Mouse (Mus musculus): ENCODE data around the gene Foxk2. TPM values are rescaled to one million over a fixed set of nuclear protein-coding genes. Genes with fewer than 3 reads are reported as not detected.
"Not testable (repeated sequence)": the region's sequence is repeated elsewhere in the genome, so short reads cannot be mapped to it uniquely, and the experiment has no call there.

Foxk2 gene
- polyA plus RNA-seq, 1 experiment from 2014 or later, result 13.7 TPM

DNA sequence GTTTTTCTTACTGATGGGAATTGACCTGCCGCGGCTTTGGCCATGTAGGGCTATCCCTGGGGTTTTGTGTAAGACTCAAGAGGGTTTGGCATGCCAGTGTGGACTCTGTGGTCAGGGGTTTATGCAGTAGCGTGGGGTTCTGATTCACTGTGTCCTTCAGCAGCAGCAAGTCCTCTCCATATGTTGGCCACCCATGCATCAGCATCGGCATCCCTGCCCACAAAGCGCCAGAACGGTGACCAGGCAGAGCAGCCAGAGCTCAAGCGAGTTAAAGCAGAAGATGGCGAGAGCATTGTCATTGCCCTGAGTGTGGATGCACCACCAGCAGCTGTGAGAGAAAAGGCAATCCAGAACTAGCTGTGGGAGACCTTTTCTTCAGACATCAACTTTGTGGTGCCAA is 46.8 kb downstream of the Foxk2 start:
- ATAC-seq (ENCODE audit: low FRiP score), result no peak
- H3K9me3 ChIP-seq (ENCODE audit: control insufficient read depth, low read length), result peaks cover 6% of the 10 kb centered on the region; the same call in 1 of the 2 replicates
- H3K36me3 ChIP-seq (ENCODE audit: control insufficient read depth, insufficient read depth, low read length), result peaks cover 37% of the 10 kb centered on the region

GRCm38 (mm10) chr11:121307712-121308111 is 47.9 kb downstream of the Foxk2 start:
- H3K4me2 ChIP-seq; H3K27ac ChIP-seq (ENCODE audit: low read depth, low read length); H3K9ac ChIP-seq (ENCODE audit: low read length); H3K4me1 ChIP-seq (ENCODE audit: control insufficient read depth, insufficient read depth, low read length); H3K9me3 ChIP-seq (ENCODE audit: control insufficient read depth, low read length); H3K27me3 ChIP-seq (ENCODE audit: control insufficient read depth, insufficient read depth, low read length); ATAC-seq (ENCODE audit: low FRiP score); H3K4me3 ChIP-seq (ENCODE audit: low read depth, low read length): not testable (repeated sequence)
- H3K36me3 ChIP-seq (ENCODE audit: control insufficient read depth, insufficient read depth, low read length), result peaks cover 36% of the 10 kb centered on the region
- DNase-seq (ENCODE audit: low spot score, missing footprints), result peak; percentile 64
- WGBS, result 90% methylated on average over 6 of the region's 6 CpGs

More for the DNA sequence above, 46.8 kb downstream of the Foxk2 start:
- DNase-seq (ENCODE audit: low spot score, missing footprints), result no peak
- Histone ChIP-seq H3K4me2 (no peak overlapping the region), H3K4me3 (ENCODE audit: low read depth, low read length) (no peak overlapping the region), H3K9ac (ENCODE audit: low read length) (no peak overlapping the region), H3K4me1 (ENCODE audit: control insufficient read depth, insufficient read depth, low read length) (no peaks in the 10 kb centered on the region), H3K27me3 (ENCODE audit: control insufficient read depth, insufficient read depth, low read length) (no peaks in the 10 kb centered on the region), H3K27ac (ENCODE audit: low read depth, low read length) (no peak overlapping the region)
- WGBS, result 98% methylated on average over 8 of the region's 8 CpGs

- Histone ChIP-seq H3K36me3 (ENCODE audit: control insufficient read depth, insufficient read depth, low read length) (peaks cover 14% of the 10 kb centered on the region), H3K9me3 (ENCODE audit: control insufficient read depth, low read length) (no peaks in the 10 kb centered on the region)
Measured at GRCm38 (mm10) chr11:121326034-121326433, 66.2 kb downstream of the Foxk2 start.

DNA sequence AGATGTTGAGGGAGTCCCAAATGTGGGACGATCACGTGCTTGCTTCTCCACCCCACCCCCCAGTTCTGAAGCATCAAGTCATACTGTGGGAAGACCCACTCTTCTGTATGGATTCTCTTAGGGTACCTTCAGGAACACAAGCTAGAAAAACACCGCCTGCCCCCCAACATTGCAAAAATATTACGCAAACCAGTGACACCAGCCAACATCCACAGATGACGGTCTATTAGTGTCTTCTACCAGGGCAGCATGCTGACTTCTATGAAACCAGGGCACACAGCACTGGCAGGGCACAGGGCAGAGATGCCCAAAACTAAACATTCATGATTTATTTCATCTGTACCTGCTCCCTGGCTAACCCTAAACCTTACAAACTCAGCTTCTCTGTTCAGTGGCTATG is 66.9 kb downstream of the Foxk2 start:
- H3K9me3 ChIP-seq (ENCODE audit: control insufficient read depth, low read length), result no peaks in the 10 kb centered on the region
- H3K9ac ChIP-seq (ENCODE audit: low read length), result no peak overlapping the region
- ATAC-seq (ENCODE audit: low FRiP score) (no peak), DNase-seq (ENCODE audit: low spot score, missing footprints) (no peak)
- WGBS, result 97% methylated on average over 5 of the region's 5 CpGs
- no peaks in the 10 kb centered on the region for H3K4me1 ChIP-seq (ENCODE audit: control insufficient read depth, insufficient read depth, low read length)
- no peak overlapping the region for H3K27ac ChIP-seq (ENCODE audit: low read depth, low read length)
- H3K4me2 ChIP-seq, result no peak overlapping the region
- H3K36me3 ChIP-seq (ENCODE audit: control insufficient read depth, insufficient read depth, low read length), result peaks cover 14% of the 10 kb centered on the region
- H3K4me3 ChIP-seq (ENCODE audit: low read depth, low read length), result no peak overlapping the region
- no peaks in the 10 kb centered on the region for H3K27me3 ChIP-seq (ENCODE audit: control insufficient read depth, insufficient read depth, low read length)

More at GRCm38 (mm10) chr11:121326034-121326433, 66.2 kb downstream of the Foxk2 start:
- no peak overlapping the region for H3K27ac ChIP-seq (ENCODE audit: low read depth, low read length)
- H3K4me2 ChIP-seq, result no peak overlapping the region
- no peak for ATAC-seq (ENCODE audit: low FRiP score)
- H3K27me3 ChIP-seq (ENCODE audit: control insufficient read depth, insufficient read depth, low read length), result no peaks in the 10 kb centered on the region
- 82% methylated on average over 1 of the region's 1 CpGs for WGBS
- H3K9ac ChIP-seq (ENCODE audit: low read length), result no peak overlapping the region
- DNase-seq (ENCODE audit: low spot score, missing footprints), result no peak
- H3K4me3 ChIP-seq (ENCODE audit: low read depth, low read length), result no peak overlapping the region
- H3K4me1 ChIP-seq (ENCODE audit: control insufficient read depth, insufficient read depth, low read length), result no peaks in the 10 kb centered on the region

- Histone ChIP-seq H3K36me3 (ENCODE audit: control insufficient read depth, insufficient read depth, low read length) (peaks cover 14% of the 10 kb centered on the region), H3K4me3 (ENCODE audit: low read depth, low read length) (no peak overlapping the region), H3K4me1 (ENCODE audit: control insufficient read depth, insufficient read depth, low read length) (no peaks in the 10 kb centered on the region), H3K27me3 (ENCODE audit: control insufficient read depth, insufficient read depth, low read length) (no peaks in the 10 kb centered on the region), H3K9ac (ENCODE audit: low read length) (no peak overlapping the region), H3K27ac (ENCODE audit: low read depth, low read length) (no peak overlapping the region), H3K9me3 (ENCODE audit: control insufficient read depth, low read length) (no peaks in the 10 kb centered on the region), H3K4me2 (no peak overlapping the region)
- 97% methylated on average over 9 of the region's 9 CpGs for WGBS
- ATAC-seq (ENCODE audit: low FRiP score), result no peak
- no peak for DNase-seq (ENCODE audit: low spot score, missing footprints)
Measured at GRCm38 (mm10) chr11:121328206-121328605, 68.4 kb downstream of the Foxk2 start.

GRCm38 (mm10) chr11:121328619-121329018 is 68.8 kb downstream of the Foxk2 start:
- ATAC-seq (ENCODE audit: low FRiP score), result no peak
- Histone ChIP-seq H3K9ac (ENCODE audit: low read length) (no peak overlapping the region), H3K36me3 (ENCODE audit: control insufficient read depth, insufficient read depth, low read length) (peaks cover 14% of the 10 kb centered on the region), H3K4me2 (no peak overlapping the region), H3K27me3 (ENCODE audit: control insufficient read depth, insufficient read depth, low read length) (no peaks in the 10 kb centered on the region), H3K4me1 (ENCODE audit: control insufficient read depth, insufficient read depth, low read length) (no peaks in the 10 kb centered on the region), H3K4me3 (ENCODE audit: low read depth, low read length) (no peak overlapping the region), H3K27ac (ENCODE audit: low read depth, low read length) (no peak overlapping the region), H3K9me3 (ENCODE audit: control insufficient read depth, low read length) (no peaks in the 10 kb centered on the region)
- DNase-seq (ENCODE audit: low spot score, missing footprints), result no peak

- WGBS, result 88% methylated on average over 3 of the region's 3 CpGs
- Histone ChIP-seq H3K9ac (ENCODE audit: low read length) (no peak overlapping the region), H3K4me1 (ENCODE audit: control insufficient read depth, insufficient read depth, low read length) (no peaks in the 10 kb centered on the region), H3K36me3 (ENCODE audit: control insufficient read depth, insufficient read depth, low read length) (peaks cover 13% of the 10 kb centered on the region), H3K4me2 (no peak overlapping the region), H3K9me3 (ENCODE audit: control insufficient read depth, low read length) (no peaks in the 10 kb centered on the region), H3K4me3 (ENCODE audit: low read depth, low read length) (no peak overlapping the region), H3K27me3 (ENCODE audit: control insufficient read depth, insufficient read depth, low read length) (no peaks in the 10 kb centered on the region), H3K27ac (ENCODE audit: low read depth, low read length) (no peak overlapping the region)
- ATAC-seq (ENCODE audit: low FRiP score) (no peak), DNase-seq (ENCODE audit: low spot score, missing footprints) (no peak)
Measured at GRCm38 (mm10) chr11:121331641-121332040, 71.9 kb downstream of the Foxk2 start.

DNA sequence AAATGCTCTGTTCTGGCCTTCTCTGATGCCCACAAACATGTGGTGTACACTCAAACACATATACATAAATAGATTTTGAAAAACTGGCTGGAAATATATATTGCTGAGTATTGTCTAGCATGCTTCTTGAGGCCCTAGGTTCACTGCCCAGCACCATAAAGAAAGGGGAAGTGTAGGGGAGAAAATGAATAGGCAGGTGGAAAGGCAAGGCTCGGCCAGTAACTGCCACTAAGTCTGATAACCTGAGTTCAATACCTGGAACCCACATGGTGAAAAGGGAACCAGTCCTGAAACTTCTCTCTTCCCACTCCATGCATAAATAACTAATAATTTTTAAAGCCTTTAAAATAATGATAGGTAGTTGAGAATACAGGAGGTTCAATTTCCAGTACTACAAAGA is 79.9 kb downstream of the Foxk2 start:
- Histone ChIP-seq H3K9me3 (ENCODE audit: control insufficient read depth, low read length) (no peaks in the 10 kb centered on the region), H3K36me3 (ENCODE audit: control insufficient read depth, insufficient read depth, low read length) (0 out of 2 replicates have a peak, but pooled peaks cover 3% of the 10 kb centered on the region), H3K4me3 (ENCODE audit: low read depth, low read length) (no peak overlapping the region), H3K4me1 (ENCODE audit: control insufficient read depth, insufficient read depth, low read length) (no peaks in the 10 kb centered on the region), H3K27me3 (ENCODE audit: control insufficient read depth, insufficient read depth, low read length) (no peaks in the 10 kb centered on the region), H3K4me2 (no peak overlapping the region), H3K9ac (ENCODE audit: low read length) (no peak overlapping the region), H3K27ac (ENCODE audit: low read depth, low read length) (no peak overlapping the region)
- DNase-seq (ENCODE audit: low spot score, missing footprints) (no peak), ATAC-seq (ENCODE audit: low FRiP score) (no peak)
- 90% methylated on average over 1 of the region's 1 CpGs for WGBS

DNA sequence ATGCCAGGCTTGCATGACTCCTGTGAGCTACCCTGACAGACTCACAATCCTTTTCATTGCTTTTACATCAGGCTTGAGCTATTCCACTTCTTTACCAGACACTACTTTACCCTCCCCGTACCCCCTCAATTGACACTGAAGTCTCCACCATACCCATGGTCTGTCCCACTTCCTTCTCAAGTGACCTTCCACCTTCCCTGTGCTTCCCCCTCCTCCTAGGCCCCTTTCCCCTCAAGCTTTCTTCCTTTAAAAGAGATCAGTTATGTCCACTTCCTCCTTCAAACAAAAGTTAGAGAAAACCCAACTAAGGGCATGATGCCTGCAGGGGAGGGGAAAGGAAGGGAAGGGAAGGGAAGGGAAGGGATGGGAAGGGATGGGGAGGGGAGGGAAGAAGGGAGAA is 80.5 kb downstream of the Foxk2 start:
- Histone ChIP-seq H3K36me3 (ENCODE audit: control insufficient read depth, insufficient read depth, low read length) (peaks cover 6% of the 10 kb centered on the region; the same call in 1 of the 2 replicates), H3K27me3 (ENCODE audit: control insufficient read depth, insufficient read depth, low read length) (no peaks in the 10 kb centered on the region)

DNA sequence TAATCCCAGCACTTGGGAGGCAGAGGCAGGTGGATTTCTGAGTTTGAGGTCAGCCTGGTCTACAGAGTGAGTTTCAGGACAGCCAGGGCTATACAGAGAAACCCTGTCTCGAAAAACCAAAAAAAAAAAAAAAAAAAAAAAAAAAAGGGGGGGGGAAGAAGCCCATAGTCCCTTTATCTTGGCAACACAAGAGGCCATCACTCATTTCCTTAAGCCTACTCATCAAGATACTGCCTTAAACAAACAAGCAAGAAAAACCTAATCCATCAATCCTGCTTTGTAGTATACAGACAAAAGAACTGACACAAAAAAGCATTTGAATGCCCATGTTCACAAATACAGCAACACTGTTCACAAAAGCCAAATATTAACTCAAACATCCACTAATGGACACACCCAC is 82.6 kb downstream of the Foxk2 start:
- not testable (repeated sequence) for H3K9ac ChIP-seq (ENCODE audit: low read length); H3K4me2 ChIP-seq; H3K4me1 ChIP-seq (ENCODE audit: control insufficient read depth, insufficient read depth, low read length); H3K36me3 ChIP-seq (ENCODE audit: control insufficient read depth, insufficient read depth, low read length); H3K27me3 ChIP-seq (ENCODE audit: control insufficient read depth, insufficient read depth, low read length); H3K9me3 ChIP-seq (ENCODE audit: control insufficient read depth, low read length); DNase-seq (ENCODE audit: low spot score, missing footprints); ATAC-seq (ENCODE audit: low FRiP score); H3K4me3 ChIP-seq (ENCODE audit: low read depth, low read length); H3K27ac ChIP-seq (ENCODE audit: low read depth, low read length)
- no CpG with 5 or more reads among the region's 1 CpGs for WGBS

More for the DNA sequence above, 80.5 kb downstream of the Foxk2 start:
- Histone ChIP-seq H3K4me1 (ENCODE audit: control insufficient read depth, insufficient read depth, low read length) (no peaks in the 10 kb centered on the region), H3K9me3 (ENCODE audit: control insufficient read depth, low read length) (no peaks in the 10 kb centered on the region), H3K4me3 (ENCODE audit: low read depth, low read length) (no peak overlapping the region), H3K4me2 (no peak overlapping the region), H3K9ac (ENCODE audit: low read length) (no peak overlapping the region), H3K27ac (ENCODE audit: low read depth, low read length) (no peak overlapping the region)
- ATAC-seq (ENCODE audit: low FRiP score) (no peak), DNase-seq (ENCODE audit: low spot score, missing footprints) (no peak)
- WGBS, result 100% methylated on average over 1 of the region's 1 CpGs
